Mouse (Mus musculus): Measurements from ENCODE around the gene Lrrc49. TPM values are rescaled to one million over a fixed set of nuclear protein-coding genes. Genes with fewer than 3 reads are reported as not detected.

The Lrrc49 gene
- polyA plus RNA-seq (2015; fragmentation: Nextera tagmentation; extraction: Ambion mirVana) = 5.4 and 5.7 TPM in 2 replicates

DNA sequence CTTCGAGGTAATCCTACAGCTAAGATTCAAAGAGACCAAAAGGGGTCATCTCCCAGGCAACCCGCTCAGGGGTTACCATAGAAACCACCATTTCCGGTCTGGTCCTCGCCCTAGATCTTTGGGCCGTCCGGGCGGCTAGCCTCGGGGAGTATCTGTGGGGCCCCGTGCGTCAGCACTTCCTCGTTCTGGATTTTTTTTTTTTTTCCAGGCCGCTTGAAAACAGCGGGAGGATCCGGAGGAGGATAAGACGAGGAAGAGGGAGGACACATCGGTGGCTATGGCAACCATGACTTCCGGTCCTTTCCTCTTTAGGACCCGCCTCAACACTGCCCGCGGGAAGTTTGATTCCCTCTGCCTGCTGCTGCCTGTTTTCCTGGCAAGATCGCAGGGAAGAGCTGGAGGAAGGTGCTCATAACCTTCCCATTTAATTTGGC is at the start of gene Lrrc49:
TSS of gene Lrrc49 (minus strand) at position 268 of the 434 bp plus-strand sequence.

DNA sequence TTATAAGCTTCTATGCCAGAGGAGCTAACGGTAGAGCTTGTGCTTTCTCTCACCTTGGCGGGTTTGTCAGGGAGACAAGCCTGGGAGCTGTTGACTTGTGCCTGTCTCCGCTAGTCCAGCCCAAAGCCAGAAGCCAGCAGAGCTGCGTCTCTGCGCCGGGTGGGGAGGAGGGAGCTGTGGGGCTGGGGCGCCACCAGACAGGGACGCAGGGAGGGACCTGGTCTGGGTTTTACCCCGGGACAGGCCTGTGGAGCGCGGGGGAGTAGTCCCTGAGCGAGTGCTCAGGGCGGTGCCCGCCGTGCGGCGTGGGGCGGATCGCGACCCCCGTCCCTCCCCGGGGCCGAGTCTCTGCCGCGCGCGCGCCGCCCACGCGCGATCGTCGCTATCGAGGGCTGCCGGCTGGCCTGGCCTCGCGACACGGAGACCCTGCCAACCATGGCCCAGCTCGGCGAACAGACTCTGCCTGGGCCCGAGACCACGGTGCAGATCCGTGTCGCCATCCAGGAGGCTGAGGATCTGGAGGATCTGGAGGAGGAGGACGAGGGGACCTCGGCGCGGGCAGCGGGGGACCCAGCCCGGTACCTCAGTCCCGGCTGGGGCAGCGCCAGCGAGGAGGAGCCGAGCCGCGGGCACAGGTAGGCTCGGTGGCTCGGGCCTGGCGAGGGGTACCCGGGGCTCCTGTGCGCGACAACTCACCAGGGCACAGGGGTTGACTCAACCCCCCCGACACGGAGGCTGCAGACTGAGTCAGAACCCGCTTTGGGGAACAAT is 25.0 kb upstream of the Lrrc49 start, which contains the start of gene Larp6:
TSS of gene Larp6 (plus strand) at position 219 of the 771 bp plus-strand sequence.

GRCm38 (mm10) chr9:60521806-60522264 is 166.1 kb downstream of the Lrrc49 start, which contains the start of gene Thsd4:
Thsd4 (minus strand) TSS chr9:60522046.

Other genes starting within 250 kb of the Lrrc49 start
- 5.7 TPM in 2 replicates for gene Thsd4, start 166.1 kb downstream of the Lrrc49 start, polyA plus RNA-seq (2015; fragmentation: Nextera tagmentation; extraction: Ambion mirVana)
- 1.2 and 1.6 TPM in 2 replicates for gene Larp6, start 24.8 kb upstream of the Lrrc49 start, polyA plus RNA-seq (2015; fragmentation: Nextera tagmentation; extraction: Ambion mirVana)
- 35.1 and 35.8 TPM in 2 replicates for gene Uaca, start 106.4 kb upstream of the Lrrc49 start, polyA plus RNA-seq (2015; fragmentation: Nextera tagmentation; extraction: Ambion mirVana)